Mouse (Mus musculus) myocyte (in vitro differentiated cells): ENCODE measurements around the gene Gm4981. TPM values are rescaled to one million over a fixed set of nuclear protein-coding genes. Genes with fewer than 3 reads are reported as not detected.

Source experiments
- H3K27me3 ChIP-seq: one replicate; pipeline ENCODE4 v1.6.1; 2011; ENCODE audit not compliant: control insufficient read depth, insufficient read depth, insufficient read length
- H3K36me3 ChIP-seq: one replicate; pipeline ENCODE4 v1.6.1; 2011; ENCODE audit not compliant: control insufficient read depth, insufficient read depth
- H3K4me2 ChIP-seq: one replicate; pipeline ENCODE4 v1.6.1; 2011; ENCODE audit warnings: low read depth, control low read depth
- H3K4me3 ChIP-seq: one replicate; pipeline ENCODE4 v1.5.1; 2011; ENCODE audit warnings: mild to moderate bottlenecking, control low read depth, moderate library complexity
- H3K79me2 ChIP-seq: one replicate; pipeline ENCODE4 v1.6.1; 2011; ENCODE audit not compliant: control insufficient read depth, insufficient read depth
- H3ac ChIP-seq: one replicate; pipeline ENCODE4 v1.6.1; 2011; ENCODE audit not compliant: control insufficient read depth, insufficient read length
- CEBPB ChIP-seq: IDR thresholded peaks from 2 replicates; pipeline ENCODE4 v1.6.1; 2011; ENCODE audit warnings: mild to moderate bottlenecking, moderate library complexity; ENCODE audit not compliant: poor library complexity, insufficient read depth, severe bottlenecking
- E2F4 ChIP-seq: IDR thresholded peaks from one replicate; pipeline ENCODE4 v1.6.1; 2011; ENCODE audit warnings: mild to moderate bottlenecking, control low read depth, moderate library complexity; ENCODE audit not compliant: insufficient read depth
- MAX ChIP-seq: IDR thresholded peaks from one replicate; pipeline ENCODE4 v1.6.1; 2011; ENCODE audit warnings: low read depth, mild to moderate bottlenecking, control low read depth
- MYOD1 ChIP-seq, 3 experiments: IDR thresholded peaks; one replicate each; pipeline ENCODE4 v1.6.1; 2011; ENCODE audit warnings: control low read depth in 2 of 3, low read depth in 2 of 3, mild to moderate bottlenecking in 2 of 3, moderate library complexity in 1 of 3; ENCODE audit not compliant: insufficient read length in 2 of 3, control insufficient read depth in 1 of 3
- MYOG ChIP-seq, 3 experiments: IDR thresholded peaks; one replicate each; pipeline ENCODE4 v1.6.1; 2011; ENCODE audit warnings: control low read depth in 2 of 3, low read depth in 2 of 3, mild to moderate bottlenecking in 2 of 3; ENCODE audit not compliant: insufficient read length in 2 of 3, control insufficient read depth in 1 of 3, insufficient read depth in 1 of 3
- POLR2A ChIP-seq: IDR thresholded peaks from one replicate; pipeline ENCODE4 v1.6.1; 2011; ENCODE audit warnings: low read depth, mild to moderate bottlenecking, control low read depth, moderate library complexity; ENCODE audit not compliant: insufficient read length
- POLR2AphosphoS2 ChIP-seq: IDR thresholded peaks from one replicate; pipeline ENCODE4 v1.6.1; 2011; ENCODE audit warnings: low read depth, control low read depth; ENCODE audit not compliant: insufficient read length
- REST ChIP-seq: IDR thresholded peaks from one replicate; pipeline ENCODE4 v1.6.1; 2011; ENCODE audit warnings: mild to moderate bottlenecking, control low read depth, moderate library complexity; ENCODE audit not compliant: insufficient read depth, insufficient read length
- SRF ChIP-seq: IDR thresholded peaks from one replicate; pipeline ENCODE4 v1.6.1; 2011; ENCODE audit warnings: low read depth; ENCODE audit not compliant: control insufficient read depth, insufficient read length
- TCF12 ChIP-seq: IDR thresholded peaks from one replicate; pipeline ENCODE4 v1.6.1; 2011; ENCODE audit warnings: mild to moderate bottlenecking, control low read depth; ENCODE audit not compliant: poor library complexity, insufficient read depth, severe bottlenecking
- TCF3 ChIP-seq: IDR thresholded peaks from one replicate; pipeline ENCODE4 v1.6.1; 2011; ENCODE audit warnings: low read depth, control low read depth; ENCODE audit not compliant: insufficient read length
- USF1 ChIP-seq: IDR thresholded peaks from one replicate; pipeline ENCODE4 v1.6.1; 2011; ENCODE audit warnings: low read depth, mild to moderate bottlenecking, control low read depth, moderate library complexity
- polyA plus RNA-seq: library from polyadenylated mRNA; unstranded; fragments of >200 nt; fragmentation: generic; extraction: Trizol; gene quantifications from one replicate; pipeline ENCODE4 v1.2.1, GENCODE M21; 2012; ENCODE audit warnings: missing spikeins

The Gm4981 gene
- polyA plus RNA-seq, 1 experiment, result not detected

GRCm38 (mm10) chr10:58220726-58221125 lies 15.8 kb downstream of the Gm4981 start:
- Histone ChIP-seq H3K79me2 (no peaks in the 10 kb centered on the region), H3K27me3 (no peaks in the 10 kb centered on the region), H3K4me3 (no peak overlapping the region), H3K4me2 (no peak overlapping the region), H3K36me3 (no peaks in the 10 kb centered on the region), H3ac (no peak overlapping the region)
- TF ChIP-seq E2F4, result no peak
- no peak for TF ChIP-seq TCF12

GRCm38 (mm10) chr10:58217366-58217765 lies 19.1 kb downstream of the Gm4981 start:
- no peaks in the 10 kb centered on the region for H3K79me2 ChIP-seq
- TF ChIP-seq MYOD1 (IDR thresholded peaks at IDR 0.05; ENCODE audit: control insufficient read depth in 1 of 3, insufficient read length in 2 of 3, low read depth in 2 of 3), result no peak
- TF ChIP-seq MAX, result no peak
- no peak for TF ChIP-seq E2F4
- no peak for TF ChIP-seq TCF12
- no peaks in the 10 kb centered on the region for H3K27me3 ChIP-seq
- H3K4me2 ChIP-seq, result no peak overlapping the region
- no peak overlapping the region for H3ac ChIP-seq
- H3K36me3 ChIP-seq, result no peaks in the 10 kb centered on the region
- no peak overlapping the region for H3K4me3 ChIP-seq

- no peak for TF ChIP-seq TCF3
- no peak for TF ChIP-seq REST
- TF ChIP-seq MYOD1 (IDR thresholded peaks at IDR 0.05; ENCODE audit: control insufficient read depth in 1 of 3, insufficient read length in 2 of 3, low read depth in 2 of 3), result no peak
- no peak for TF ChIP-seq SRF
- TF ChIP-seq MAX, result no peak
- no peak for TF ChIP-seq TCF12
- no peak for TF ChIP-seq MYOG (IDR thresholded peaks at IDR 0.05; ENCODE audit: control insufficient read depth in 1 of 3, insufficient read depth in 1 of 3, insufficient read length in 2 of 3, low read depth in 2 of 3)
- TF ChIP-seq E2F4, result no peak
- TF ChIP-seq CEBPB, result no peak
- TF ChIP-seq USF1, result no peak
- no peaks in the 10 kb centered on the region for H3K36me3 ChIP-seq
- H3K4me3 ChIP-seq, result no peak overlapping the region
- no peak overlapping the region for H3K4me2 ChIP-seq
- H3ac ChIP-seq, result no peak overlapping the region
- H3K27me3 ChIP-seq, result no peaks in the 10 kb centered on the region
- H3K79me2 ChIP-seq, result no peaks in the 10 kb centered on the region
Measured at GRCm38 (mm10) chr10:58215353-58215752, 21.1 kb downstream of the Gm4981 start.

- no peak for TF ChIP-seq TCF3
- TF ChIP-seq MYOG (IDR thresholded peaks at IDR 0.05; ENCODE audit: control insufficient read depth in 1 of 3, insufficient read depth in 1 of 3, insufficient read length in 2 of 3, low read depth in 2 of 3), result no peak
- no peak for TF ChIP-seq POLR2A
- TF ChIP-seq POLR2AphosphoS2, result no peak
- TF ChIP-seq REST, result no peak
- no peaks in the 10 kb centered on the region for H3K36me3 ChIP-seq
- H3K4me3 ChIP-seq, result no peak overlapping the region
- H3K27me3 ChIP-seq, result no peaks in the 10 kb centered on the region
- no peak overlapping the region for H3ac ChIP-seq
- H3K79me2 ChIP-seq, result no peaks in the 10 kb centered on the region
- no peak overlapping the region for H3K4me2 ChIP-seq
Measured at GRCm38 (mm10) chr10:58214934-58215333, 21.6 kb downstream of the Gm4981 start.

GRCm38 (mm10) chr10:58214497-58214896 lies 22.0 kb downstream of the Gm4981 start:
- Histone ChIP-seq H3K36me3 (no peaks in the 10 kb centered on the region), H3K79me2 (no peaks in the 10 kb centered on the region), H3K4me3 (no peak overlapping the region), H3K27me3 (no peaks in the 10 kb centered on the region), H3ac (no peak overlapping the region), H3K4me2 (no peak overlapping the region)
- TF ChIP-seq USF1 (no peak), CEBPB (no peak), MAX (no peak), REST (no peak)

GRCm38 (mm10) chr10:58212230-58212629 lies 24.3 kb downstream of the Gm4981 start:
- Histone ChIP-seq H3K36me3 (no peaks in the 10 kb centered on the region), H3K4me2 (no peak overlapping the region), H3K4me3 (no peak overlapping the region), H3K79me2 (no peaks in the 10 kb centered on the region), H3K27me3 (no peaks in the 10 kb centered on the region), H3ac (no peak overlapping the region)
- TF ChIP-seq TCF12 (no peak), REST (no peak), E2F4 (no peak), SRF (no peak), USF1 (no peak), CEBPB (no peak), MAX (no peak), POLR2AphosphoS2 (no peak), MYOG (IDR thresholded peaks at IDR 0.05; ENCODE audit: control insufficient read depth in 1 of 3, insufficient read depth in 1 of 3, insufficient read length in 2 of 3, low read depth in 2 of 3) (no peak), POLR2A (no peak), TCF3 (no peak), MYOD1 (IDR thresholded peaks at IDR 0.05; ENCODE audit: control insufficient read depth in 1 of 3, insufficient read length in 2 of 3, low read depth in 2 of 3) (no peak)
